Mouse (Mus musculus): ENCODE results near the gene Fbxo34.
A peak's percentile ranks its signal among the peaks of the same experiment; 100 is the strongest.

- TF ChIP-seq UBTF (IDR thresholded peaks at IDR 0.05; ENCODE audit: borderline replicate concordance, insufficient read depth, low read depth, low read length) (no peak), USF1 (IDR thresholded peaks at IDR 0.05; ENCODE audit: low read depth, low read length) (peak; percentile 84), GABPA (IDR thresholded peaks at IDR 0.05; ENCODE audit: low read depth, low read length) (no peak), CTCF (IDR thresholded peaks at IDR 0.05 in 2 of 3, conservative IDR thresholded peaks at IDR 0.05 in 1 of 3; ENCODE audit: control insufficient read depth in 1 of 3, insufficient read depth in 1 of 3, low read depth in 2 of 3, low read length in 3 of 3, poor library complexity in 1 of 3, severe bottlenecking in 1 of 3) (peak in 2 of 3 experiments; percentile 29 to 62; a peak in 4 of 6 replicates), TAL1 (IDR thresholded peaks at IDR 0.05; ENCODE audit: low read length) (peak; percentile 89), KAT2A (conservative IDR thresholded peaks at IDR 0.05; ENCODE audit: low read depth, low read length) (no peak), EP300 (IDR thresholded peaks at IDR 0.05; ENCODE audit: low read depth in 1 of 2, low read length in 2 of 2) (peak; percentile 38 to 48; a peak in 2 of 4 replicates), SIN3A (IDR thresholded peaks at IDR 0.05; ENCODE audit: low read length) (peak; percentile 52)
Observed at GRCm38 (mm10) chr14:47533365-47534175, 83.3 kb downstream of the Fbxo34 start.

Data from MEL (cell line).